Mouse (Mus musculus): Measurements from ENCODE around the gene Sez6.
A peak's percentile ranks its signal among the peaks of the same experiment; 100 is the strongest.

The Sez6 gene

GRCm38 (mm10) chr11:77947860-77948259 is 17.3 kb downstream of the Sez6 start:
- DNase-seq (ENCODE audit: low read depth, low spot score) = no peak

- DNase-seq (ENCODE audit: low read depth, low spot score) = no peak
These were observed 19.6 kb downstream of the Sez6 start for GRCm38 (mm10) chr11:77950125-77950685.

- no peak for DNase-seq (ENCODE audit: low read depth, low spot score)
These were observed 20.2 kb downstream of the Sez6 start for GRCm38 (mm10) chr11:77950797-77951228.

- DNase-seq (ENCODE audit: low read depth, low spot score) = peak; percentile 48
These were observed 23.1 kb downstream of the Sez6 start for GRCm38 (mm10) chr11:77953671-77954070.

GRCm38 (mm10) chr11:77956428-77956827 is 25.8 kb downstream of the Sez6 start:
- no peak for DNase-seq (ENCODE audit: low read depth, low spot score)

GRCm38 (mm10) chr11:77958268-77958667 is 27.7 kb downstream of the Sez6 start:
- DNase-seq (ENCODE audit: low read depth, low spot score) = no peak

- DNase-seq (ENCODE audit: low read depth, low spot score) = no peak
These were observed 28.3 kb downstream of the Sez6 start for GRCm38 (mm10) chr11:77958932-77959331.

GRCm38 (mm10) chr11:77960199-77960598 is 29.6 kb downstream of the Sez6 start:
- no peak for DNase-seq (ENCODE audit: low read depth, low spot score)

- no peak for DNase-seq (ENCODE audit: low read depth, low spot score)
These were observed 30.3 kb downstream of the Sez6 start for GRCm38 (mm10) chr11:77960898-77961297.

- DNase-seq (ENCODE audit: low read depth, low spot score) = no peak
These were observed 32.3 kb downstream of the Sez6 start for GRCm38 (mm10) chr11:77962946-77963345.

- no peak for DNase-seq (ENCODE audit: low read depth, low spot score)
These were observed 34.0 kb downstream of the Sez6 start for GRCm38 (mm10) chr11:77964415-77965095.

- DNase-seq (ENCODE audit: low read depth, low spot score) = no peak
These were observed 34.8 kb downstream of the Sez6 start for GRCm38 (mm10) chr11:77965101-77966036.

- no peak for DNase-seq (ENCODE audit: low read depth, low spot score)
These were observed 35.4 kb downstream of the Sez6 start for GRCm38 (mm10) chr11:77966037-77966391.

GRCm38 (mm10) chr11:77967114-77967513 is 36.5 kb downstream of the Sez6 start:
- DNase-seq (ENCODE audit: low read depth, low spot score) = peak; percentile 82

- no peak for DNase-seq (ENCODE audit: low read depth, low spot score)
These were observed 38.2 kb downstream of the Sez6 start for GRCm38 (mm10) chr11:77968786-77969185.

- no peak for DNase-seq (ENCODE audit: low read depth, low spot score)
These were observed 40.1 kb downstream of the Sez6 start for GRCm38 (mm10) chr11:77970718-77971117.

GRCm38 (mm10) chr11:77973520-77973919 is 42.9 kb downstream of the Sez6 start:
- no peak for DNase-seq (ENCODE audit: low read depth, low spot score)

GRCm38 (mm10) chr11:77974325-77974724 is 43.7 kb downstream of the Sez6 start:
- no peak for DNase-seq (ENCODE audit: low read depth, low spot score)

GRCm38 (mm10) chr11:77975873-77976272 is 45.3 kb downstream of the Sez6 start:
- DNase-seq (ENCODE audit: low read depth, low spot score) = no peak

GRCm38 (mm10) chr11:77978161-77978560 is 47.6 kb downstream of the Sez6 start:
- no peak for DNase-seq (ENCODE audit: low read depth, low spot score)

GRCm38 (mm10) chr11:77979221-77979809 is 48.7 kb downstream of the Sez6 start:
- no peak for DNase-seq (ENCODE audit: low read depth, low spot score)
